Mouse (Mus musculus): ENCODE results near the gene Anxa2. TPM values are rescaled to one million over a fixed set of nuclear protein-coding genes. Genes with fewer than 3 reads are reported as not detected.

Anxa2 gene
- 82.2 and 115 TPM in 2 replicates for polyA plus RNA-seq (2015; fragmentation: Nextera tagmentation; extraction: Ambion mirVana)

DNA sequence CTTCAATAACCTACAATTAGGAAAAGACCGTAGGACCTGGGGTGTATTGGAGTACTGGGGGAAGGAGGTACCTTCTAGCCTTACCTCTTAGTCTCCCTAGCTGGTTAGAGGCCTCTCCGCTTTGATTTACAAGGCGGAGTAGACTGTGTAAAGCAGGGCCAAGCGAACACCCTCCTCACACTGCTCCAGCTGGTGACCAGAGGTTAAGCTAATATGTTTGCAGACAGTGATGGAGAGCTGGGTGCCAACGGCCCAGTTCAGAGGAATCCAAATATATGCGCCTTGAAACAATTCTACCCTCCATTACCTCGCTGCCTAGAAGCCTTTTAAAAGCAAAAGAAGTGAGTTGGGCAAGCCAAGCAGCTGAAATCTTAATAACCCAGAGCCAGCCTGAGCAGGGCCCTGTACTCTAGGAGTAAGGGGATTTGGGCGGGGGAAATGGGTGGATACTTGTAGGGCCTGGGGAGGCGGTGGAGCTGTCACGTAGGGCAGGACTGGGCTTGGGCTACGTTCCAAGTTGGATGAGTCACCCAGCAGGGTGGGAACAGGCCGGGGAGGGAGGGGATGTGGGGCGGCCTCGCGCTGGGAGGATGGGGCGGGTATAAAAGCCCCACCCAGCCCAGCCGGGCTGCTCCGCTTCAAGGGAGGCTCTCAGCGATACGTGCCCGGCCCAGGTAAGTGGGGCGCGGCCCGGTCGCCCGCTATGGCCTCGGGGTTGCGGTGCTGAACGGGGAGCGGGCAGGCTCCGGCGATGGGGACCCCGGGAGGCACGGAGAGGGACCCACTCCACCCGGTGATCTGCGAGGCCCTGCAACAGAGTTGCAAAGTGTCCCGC, at the start of gene Anxa2:
Gene Anxa2 (plus strand): TSS at position 555 of the 835 bp plus-strand sequence.
- H3K27me3 ChIP-seq (replicated peaks; ENCODE audit: control insufficient read depth, insufficient read depth, low read length): peaks cover 14% of the 10 kb centered on the region
- peak within 1 kb of the TSS; percentile 44; the same call in 1 of the 2 replicates for H3K27ac ChIP-seq (ENCODE audit: low read length)
- no peaks in the 10 kb centered on the region for H3K9me3 ChIP-seq (ENCODE audit: control insufficient read depth, low read length)
- H3K4me3 ChIP-seq (replicated peaks; ENCODE audit: low read length): peak within 1 kb of the TSS; percentile 48
- no peaks in the 10 kb centered on the region for H3K36me3 ChIP-seq (ENCODE audit: control insufficient read depth, insufficient read depth)
- peak; percentile 92 for ATAC-seq
- H3K4me2 ChIP-seq (ENCODE audit: low read length): peak within 1 kb of the TSS; percentile 86
- WGBS: 8% methylated on average over 30 of the region's 37 CpGs
- H3K4me1 ChIP-seq (replicated peaks; ENCODE audit: control insufficient read depth, insufficient read depth, low read length): peaks cover 20% of the 10 kb centered on the region
- peak within 1 kb of the TSS; percentile 56 for H3K9ac ChIP-seq (replicated peaks; ENCODE audit: low read depth, low read length)

DNA sequence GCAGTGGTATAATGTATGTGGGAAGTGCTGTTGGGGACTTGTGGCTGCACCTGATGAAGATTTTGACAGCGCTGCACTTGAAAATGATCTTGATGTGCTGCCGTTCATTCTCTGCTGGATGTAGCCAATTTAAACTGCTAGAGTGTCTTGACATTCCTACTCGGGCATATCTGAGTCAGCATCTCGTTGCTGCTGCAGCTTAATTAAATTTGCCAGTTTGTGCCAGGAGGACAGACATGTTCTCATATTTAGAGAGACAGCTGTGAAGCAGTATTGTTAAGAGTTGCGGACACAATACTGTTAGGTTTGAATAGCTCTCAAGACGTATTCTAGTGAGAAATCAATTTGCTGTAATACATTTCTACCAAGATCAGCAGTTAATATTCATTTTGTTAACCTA, 48.7 kb upstream of the Anxa2 start:
- Histone ChIP-seq H3K4me2 (ENCODE audit: low read length) (no peak overlapping the region), H3K4me3 (replicated peaks; ENCODE audit: low read length) (no peak overlapping the region), H3K9me3 (ENCODE audit: control insufficient read depth, low read length) (no peaks in the 10 kb centered on the region), H3K27me3 (replicated peaks; ENCODE audit: control insufficient read depth, insufficient read depth, low read length) (no peaks in the 10 kb centered on the region), H3K36me3 (ENCODE audit: control insufficient read depth, insufficient read depth) (no peaks in the 10 kb centered on the region), H3K9ac (replicated peaks; ENCODE audit: low read depth, low read length) (no peak overlapping the region), H3K4me1 (replicated peaks; ENCODE audit: control insufficient read depth, insufficient read depth, low read length) (no peaks in the 10 kb centered on the region; the same call in 1 of the 2 replicates), H3K27ac (ENCODE audit: low read length) (no peak overlapping the region)
- WGBS: 54% methylated on average over 6 of the region's 6 CpGs
- no peak for ATAC-seq

DNA sequence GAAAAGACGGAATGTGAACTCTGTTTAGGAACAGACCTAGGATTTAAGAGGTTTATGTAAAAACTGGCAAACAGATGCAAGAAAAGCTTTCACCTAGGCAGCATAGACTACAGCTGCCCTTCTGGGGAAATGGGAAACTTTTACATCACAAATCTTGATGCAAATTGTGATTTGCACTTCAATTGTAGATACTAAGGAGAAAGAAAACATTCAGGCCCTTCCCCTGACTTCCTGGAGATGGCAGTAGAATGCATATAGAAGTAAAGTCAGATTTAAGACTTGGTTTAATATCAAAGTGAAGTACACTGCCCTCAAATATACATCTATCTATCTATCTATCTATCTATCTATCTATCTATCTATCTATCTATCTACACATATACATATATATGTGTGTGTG, 33.9 kb upstream of the Anxa2 start:
- H3K4me2 ChIP-seq (ENCODE audit: low read length): no peak overlapping the region
- H3K9ac ChIP-seq (replicated peaks; ENCODE audit: low read depth, low read length): no peak overlapping the region
- no peaks in the 10 kb centered on the region for H3K27me3 ChIP-seq (replicated peaks; ENCODE audit: control insufficient read depth, insufficient read depth, low read length)
- no peak overlapping the region for H3K27ac ChIP-seq (ENCODE audit: low read length)
- no peak for ATAC-seq
- no peak overlapping the region for H3K4me3 ChIP-seq (replicated peaks; ENCODE audit: low read length)
- no peaks in the 10 kb centered on the region for H3K4me1 ChIP-seq (replicated peaks; ENCODE audit: control insufficient read depth, insufficient read depth, low read length)
- H3K36me3 ChIP-seq (ENCODE audit: control insufficient read depth, insufficient read depth): peaks cover 9% of the 10 kb centered on the region
- WGBS: 88% methylated on average over 1 of the region's 1 CpGs
- H3K9me3 ChIP-seq (ENCODE audit: control insufficient read depth, low read length): no peaks in the 10 kb centered on the region

DNA sequence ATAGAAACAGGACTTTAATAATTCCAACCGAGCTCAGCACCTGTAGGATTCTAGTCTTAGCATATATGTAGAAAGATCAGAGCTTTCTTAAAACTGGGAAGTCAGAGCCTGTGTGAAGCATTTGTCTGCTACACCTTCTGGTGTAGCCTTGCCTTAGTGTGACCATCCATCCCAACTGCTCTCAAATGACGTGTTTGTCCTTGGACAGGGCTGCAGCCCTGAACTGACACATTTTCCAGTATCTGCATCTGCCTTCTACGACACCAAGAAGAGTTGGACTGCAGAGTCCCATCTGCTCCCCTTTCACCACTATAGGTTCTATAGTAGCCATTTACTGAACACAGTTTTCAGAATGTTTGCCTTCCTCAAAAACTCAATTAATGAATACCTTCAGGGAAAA, 22.9 kb upstream of the Anxa2 start:
- no peak overlapping the region for H3K27ac ChIP-seq (ENCODE audit: low read length)
- peaks cover 3% of the 10 kb centered on the region for H3K36me3 ChIP-seq (ENCODE audit: control insufficient read depth, insufficient read depth)
- no peak overlapping the region for H3K9ac ChIP-seq (replicated peaks; ENCODE audit: low read depth, low read length)
- peaks cover 5% of the 10 kb centered on the region; the same call in 1 of the 2 replicates for H3K4me1 ChIP-seq (replicated peaks; ENCODE audit: control insufficient read depth, insufficient read depth, low read length)
- no peaks in the 10 kb centered on the region for H3K9me3 ChIP-seq (ENCODE audit: control insufficient read depth, low read length)
- ATAC-seq: no peak
- H3K27me3 ChIP-seq (replicated peaks; ENCODE audit: control insufficient read depth, insufficient read depth, low read length): no peaks in the 10 kb centered on the region
- 82% methylated on average over 3 of the region's 3 CpGs for WGBS
- no peak overlapping the region for H3K4me3 ChIP-seq (replicated peaks; ENCODE audit: low read length)
- H3K4me2 ChIP-seq (ENCODE audit: low read length): no peak overlapping the region

DNA sequence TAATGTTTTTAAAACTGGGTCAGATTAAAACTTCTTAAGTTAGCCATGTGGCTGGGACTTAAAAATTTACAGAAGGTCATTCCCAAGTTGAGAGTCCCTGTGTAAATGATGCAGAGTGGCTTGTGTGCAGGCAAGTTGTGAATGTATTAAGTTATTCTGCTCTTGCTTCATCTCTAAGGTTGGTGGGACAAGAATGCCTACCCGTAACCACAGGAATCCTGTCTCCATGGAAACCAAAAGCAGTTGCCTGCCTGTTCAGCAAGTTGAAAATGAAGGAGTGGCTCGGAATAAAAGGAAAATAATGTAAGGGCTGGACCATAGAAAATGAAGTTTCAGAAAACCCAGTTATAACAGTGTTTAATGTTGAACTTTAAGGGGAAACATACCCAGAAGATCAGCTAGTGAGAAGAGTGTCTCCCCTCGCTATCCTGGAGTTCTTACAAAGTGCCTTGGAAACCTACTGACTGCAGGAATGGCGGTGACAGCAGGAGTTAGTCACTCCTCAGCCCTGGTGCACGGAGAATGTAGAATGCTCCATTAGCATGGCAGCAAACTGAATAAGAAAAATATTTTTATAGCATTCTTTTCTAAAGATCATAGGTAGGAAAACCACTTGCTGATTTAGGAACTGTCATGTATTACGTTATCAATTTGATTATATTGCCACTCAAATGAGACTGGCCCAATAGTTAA, 21.4 kb upstream of the Anxa2 start:
- Histone ChIP-seq H3K27ac (ENCODE audit: low read length) (no peak overlapping the region), H3K36me3 (ENCODE audit: control insufficient read depth, insufficient read depth) (peaks cover 3% of the 10 kb centered on the region; the same call in 1 of the 2 replicates), H3K9me3 (ENCODE audit: control insufficient read depth, low read length) (no peaks in the 10 kb centered on the region), H3K4me3 (replicated peaks; ENCODE audit: low read length) (no peak overlapping the region), H3K4me1 (replicated peaks; ENCODE audit: control insufficient read depth, insufficient read depth, low read length) (peaks cover 5% of the 10 kb centered on the region; the same call in 1 of the 2 replicates), H3K4me2 (ENCODE audit: low read length) (no peak overlapping the region), H3K27me3 (replicated peaks; ENCODE audit: control insufficient read depth, insufficient read depth, low read length) (no peaks in the 10 kb centered on the region), H3K9ac (replicated peaks; ENCODE audit: low read depth, low read length) (no peak overlapping the region)
- peak; percentile 52; the same call in 1 of the 2 replicates for ATAC-seq
- 23% methylated on average over 6 of the region's 6 CpGs for WGBS

DNA sequence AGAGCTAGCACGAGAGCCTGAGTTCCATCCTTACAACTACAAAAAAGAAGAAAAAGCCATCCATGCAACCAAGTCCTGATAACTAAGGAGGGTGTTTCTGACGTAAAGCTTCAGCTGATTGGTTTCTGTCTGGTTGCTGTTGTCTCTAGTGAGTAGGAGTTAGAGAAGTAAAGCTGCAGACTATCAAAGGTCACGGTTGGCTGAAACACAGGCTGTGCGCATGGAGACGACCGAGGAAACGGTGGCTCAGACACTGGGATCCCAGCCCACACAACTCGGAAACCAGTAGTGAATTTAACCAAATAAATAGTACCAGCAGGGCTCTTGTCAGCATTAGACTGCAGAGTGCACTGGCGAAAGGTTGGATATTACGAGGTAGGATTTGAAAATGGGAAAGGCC, 18.2 kb upstream of the Anxa2 start:
- H3K27me3 ChIP-seq (replicated peaks; ENCODE audit: control insufficient read depth, insufficient read depth, low read length): no peaks in the 10 kb centered on the region
- H3K4me2 ChIP-seq (ENCODE audit: low read length): no peak overlapping the region
- H3K9ac ChIP-seq (replicated peaks; ENCODE audit: low read depth, low read length): no peak overlapping the region
- no peak for ATAC-seq
- H3K4me3 ChIP-seq (replicated peaks; ENCODE audit: low read length): no peak overlapping the region
- H3K27ac ChIP-seq (ENCODE audit: low read length): no peak overlapping the region
- H3K9me3 ChIP-seq (ENCODE audit: control insufficient read depth, low read length): no peaks in the 10 kb centered on the region
- peaks cover 5% of the 10 kb centered on the region; the same call in 1 of the 2 replicates for H3K4me1 ChIP-seq (replicated peaks; ENCODE audit: control insufficient read depth, insufficient read depth, low read length)
- 0 out of 2 replicates have a peak, but pooled peaks cover under 1% of the 10 kb centered on the region for H3K36me3 ChIP-seq (ENCODE audit: control insufficient read depth, insufficient read depth)
- 88% methylated on average over 10 of the region's 10 CpGs for WGBS

DNA sequence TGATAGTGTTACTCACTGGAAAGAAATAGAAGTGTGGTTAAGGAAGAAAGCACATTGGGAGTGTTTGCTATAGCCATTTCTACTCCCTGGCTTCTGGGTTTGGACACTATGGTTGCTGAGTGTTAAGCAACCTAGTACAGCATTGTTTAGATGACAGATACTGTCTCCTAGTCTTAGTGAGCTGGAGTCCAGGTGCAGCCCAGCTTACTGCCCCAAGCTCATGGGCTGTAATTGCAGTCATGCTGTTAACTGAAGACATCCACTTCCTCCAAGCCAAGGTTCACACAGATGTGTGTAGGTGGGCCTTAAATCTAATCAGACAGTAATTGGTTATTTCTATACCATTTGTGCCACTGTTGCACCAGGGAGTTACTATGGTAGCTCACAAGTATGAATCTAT, 17.8 kb upstream of the Anxa2 start:
- no peak for ATAC-seq
- Histone ChIP-seq H3K4me3 (replicated peaks; ENCODE audit: low read length) (no peak overlapping the region), H3K4me1 (replicated peaks; ENCODE audit: control insufficient read depth, insufficient read depth, low read length) (peaks cover 5% of the 10 kb centered on the region; the same call in 1 of the 2 replicates), H3K9me3 (ENCODE audit: control insufficient read depth, low read length) (no peaks in the 10 kb centered on the region), H3K27ac (ENCODE audit: low read length) (no peak overlapping the region), H3K27me3 (replicated peaks; ENCODE audit: control insufficient read depth, insufficient read depth, low read length) (no peaks in the 10 kb centered on the region), H3K4me2 (ENCODE audit: low read length) (no peak overlapping the region), H3K36me3 (ENCODE audit: control insufficient read depth, insufficient read depth) (no peaks in the 10 kb centered on the region), H3K9ac (replicated peaks; ENCODE audit: low read depth, low read length) (no peak overlapping the region)

DNA sequence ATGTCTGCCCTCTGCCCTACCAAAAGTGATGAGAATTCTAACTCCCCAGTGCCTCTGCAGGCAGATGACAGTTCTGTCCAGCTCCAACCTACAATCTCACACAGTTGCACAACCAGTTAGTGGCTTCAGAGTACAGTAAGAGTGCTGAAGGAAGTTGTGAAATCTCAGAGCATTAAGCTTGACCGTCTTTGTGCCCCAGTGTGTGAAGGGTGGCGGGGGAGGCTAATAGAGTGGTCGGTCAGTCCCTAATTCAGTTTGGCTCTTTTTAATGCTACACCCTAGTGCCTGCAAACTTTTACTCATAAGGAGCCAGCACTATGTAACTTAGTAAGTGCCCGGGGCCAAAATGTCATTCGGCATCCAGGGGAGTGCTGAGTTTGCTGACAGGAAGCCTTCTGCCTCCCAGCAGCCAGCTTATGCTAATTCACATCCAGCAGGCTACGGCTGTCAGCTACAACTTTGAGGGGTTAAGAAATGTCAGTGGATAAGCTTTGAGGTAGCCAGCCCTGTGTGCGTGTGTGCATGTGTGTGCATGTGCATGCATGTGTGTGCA, 13.5 kb upstream of the Anxa2 start:
- no peaks in the 10 kb centered on the region for H3K36me3 ChIP-seq (ENCODE audit: control insufficient read depth, insufficient read depth)
- H3K4me1 ChIP-seq (replicated peaks; ENCODE audit: control insufficient read depth, insufficient read depth, low read length): no peaks in the 10 kb centered on the region; the same call in 1 of the 2 replicates
- H3K27ac ChIP-seq (ENCODE audit: low read length): no peak overlapping the region
- H3K4me2 ChIP-seq (ENCODE audit: low read length): no peak overlapping the region
- ATAC-seq: no peak
- no peak overlapping the region for H3K9ac ChIP-seq (replicated peaks; ENCODE audit: low read depth, low read length)
- 40% methylated on average over 7 of the region's 7 CpGs for WGBS
- H3K27me3 ChIP-seq (replicated peaks; ENCODE audit: control insufficient read depth, insufficient read depth, low read length): no peaks in the 10 kb centered on the region
- H3K9me3 ChIP-seq (ENCODE audit: control insufficient read depth, low read length): no peaks in the 10 kb centered on the region
- H3K4me3 ChIP-seq (replicated peaks; ENCODE audit: low read length): no peak overlapping the region

DNA sequence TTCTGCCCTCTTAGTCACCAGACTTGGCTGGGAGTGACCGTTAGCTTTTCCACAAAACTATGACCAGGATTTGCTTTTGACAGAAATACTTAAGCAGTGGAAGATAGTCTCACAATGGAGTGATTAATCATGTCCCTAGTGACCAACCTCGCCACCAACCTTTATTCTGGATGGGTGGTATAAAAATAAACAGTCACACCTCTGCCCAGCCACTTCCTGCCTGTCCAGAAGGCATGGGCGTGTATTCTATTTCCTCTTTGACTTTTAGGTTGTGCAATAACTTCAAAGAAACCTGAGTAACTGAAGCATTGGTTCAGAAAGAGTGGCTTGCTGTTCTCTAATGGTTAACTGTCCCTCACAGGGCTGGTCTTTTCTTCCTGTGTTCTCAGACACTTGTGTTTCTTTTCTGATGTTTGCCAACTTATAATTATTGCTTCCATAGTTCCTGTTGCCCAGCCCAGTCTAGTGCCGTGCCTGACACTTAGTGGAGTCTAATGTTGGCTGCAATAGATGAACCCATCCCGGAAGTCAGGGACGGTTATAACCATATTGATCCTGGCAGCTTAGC, 10.9 kb upstream of the Anxa2 start:
- Histone ChIP-seq H3K36me3 (ENCODE audit: control insufficient read depth, insufficient read depth) (no peaks in the 10 kb centered on the region), H3K4me2 (ENCODE audit: low read length) (no peak overlapping the region), H3K27me3 (replicated peaks; ENCODE audit: control insufficient read depth, insufficient read depth, low read length) (no peaks in the 10 kb centered on the region), H3K27ac (ENCODE audit: low read length) (no peak overlapping the region), H3K9ac (replicated peaks; ENCODE audit: low read depth, low read length) (no peak overlapping the region), H3K4me3 (replicated peaks; ENCODE audit: low read length) (no peak overlapping the region), H3K4me1 (replicated peaks; ENCODE audit: control insufficient read depth, insufficient read depth, low read length) (no peaks in the 10 kb centered on the region; the same call in 1 of the 2 replicates), H3K9me3 (ENCODE audit: control insufficient read depth, low read length) (no peaks in the 10 kb centered on the region)
- no peak for ATAC-seq
- WGBS: 77% methylated on average over 6 of the region's 6 CpGs

Measured in forebrain, embryonic 16.5 days (tissue).